Mouse (Mus musculus) erythroblast, embryonic 14.5 days (primary cell): ENCODE data around the gene Gclm.

Source experiments
- GATA1 ChIP-seq: IDR thresholded peaks from 2 replicates; pipeline ENCODE4 v1.6.1; 2012; ENCODE audit warnings: low read length, inconsistent platforms, mixed read lengths
- TAL1 ChIP-seq: IDR thresholded peaks from 3 replicates; pipeline ENCODE4 v1.6.1; 2012; ENCODE audit warnings: low read length, inconsistent platforms, mixed read lengths

DNA sequence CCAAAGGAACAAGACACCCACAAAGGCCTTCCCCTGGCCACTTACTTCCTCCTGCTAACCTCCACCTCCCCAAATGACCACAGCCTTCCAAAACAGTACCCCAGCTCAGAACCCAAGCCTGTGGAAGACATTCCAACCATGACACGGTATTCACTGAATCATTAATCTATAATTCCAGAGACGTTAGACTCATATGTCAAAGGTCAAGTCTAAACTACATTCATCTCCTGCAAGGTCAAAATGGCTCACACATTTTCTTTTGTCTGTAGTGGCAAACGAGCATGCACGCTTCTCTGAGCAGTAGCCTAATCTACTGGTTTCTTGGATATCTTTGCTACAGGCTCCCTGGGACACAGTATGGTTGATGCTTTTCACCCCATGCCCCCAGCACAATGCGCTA lies 34.9 kb upstream of the Gclm start:
- TF ChIP-seq GATA1 (no peak), TAL1 (no peak)
